Mouse (Mus musculus) adrenal gland, postnatal 4 days (tissue): Measurements from ENCODE around the gene Tgfbr1. TPM values are rescaled to one million over a fixed set of nuclear protein-coding genes. Genes with fewer than 3 reads are reported as not detected.
A peak's percentile ranks its signal among the peaks of the same experiment; 100 is the strongest.

Experiments used
- DNase-seq, 2 experiments: peaks; one replicate each; pipeline ENCODE4 v3.0.0; 2021 to 2022; ENCODE audit warnings: low spot score in 2 of 2, mixed read lengths in 2 of 2
- long read RNA-seq, 2 experiments: library from polyadenylated mRNA; stranded (forward); transcript quantifications; one replicate each; pipeline ENCODE4 v2.0.0; 2021
- total RNA-seq, 2 experiments: library from RNA; stranded (reverse); gene quantifications; 2 replicates each; pipeline ENCODE4 v1.2.3; 2021

The Tgfbr1 gene
- total RNA-seq = 10 to 100 TPM; 38.0 to 44.0 TPM
- long read RNA-seq, experiment 1, full-length matches to known transcripts = 1 of 3 reads
- long read RNA-seq, experiment 1, partial matches to known transcripts = 2 of 3 reads
- long read RNA-seq, experiment 1, other reads (novel, unspliced or antisense) = 0 of 3 reads
- long read RNA-seq, experiment 2, full-length matches to known transcripts = 13 of 24 reads
- long read RNA-seq, experiment 2, partial matches to known transcripts = 5 of 24 reads
- long read RNA-seq, experiment 2, other reads (novel, unspliced or antisense) = 6 of 24 reads

DNA sequence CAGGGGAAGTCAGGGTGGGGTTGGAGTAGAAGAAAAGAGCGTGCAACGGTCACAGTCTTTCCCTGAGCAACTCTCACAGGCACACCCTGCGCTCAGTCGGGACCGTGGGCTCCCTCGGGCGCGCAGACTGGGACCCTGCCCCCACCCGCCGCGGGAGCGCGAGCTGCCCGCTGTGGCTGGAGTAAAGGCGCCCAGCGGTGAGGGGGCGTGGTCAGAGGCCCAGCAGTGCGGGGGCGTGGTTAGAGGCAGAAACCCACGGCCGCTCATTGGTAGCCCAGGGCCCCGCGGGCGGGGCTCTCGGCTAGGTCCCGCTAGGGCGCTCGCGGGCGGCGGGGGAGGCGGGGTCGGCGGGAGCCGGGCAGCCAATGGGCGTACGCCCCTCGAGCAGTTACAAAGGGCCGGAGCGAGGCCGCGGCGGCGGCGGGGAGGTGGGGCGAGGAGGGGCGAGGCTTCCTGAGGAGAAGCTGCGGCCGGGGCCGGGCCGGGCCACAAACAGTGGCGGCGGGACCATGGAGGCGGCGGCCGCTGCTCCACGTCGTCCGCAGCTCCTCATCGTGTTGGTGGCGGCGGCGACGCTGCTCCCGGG, at the start of gene Tgfbr1:
Gene Tgfbr1, plus strand, starts transcription at position 420 of the 586 bp plus-strand sequence.
- peak; percentile 98 to 99 for DNase-seq

DNA sequence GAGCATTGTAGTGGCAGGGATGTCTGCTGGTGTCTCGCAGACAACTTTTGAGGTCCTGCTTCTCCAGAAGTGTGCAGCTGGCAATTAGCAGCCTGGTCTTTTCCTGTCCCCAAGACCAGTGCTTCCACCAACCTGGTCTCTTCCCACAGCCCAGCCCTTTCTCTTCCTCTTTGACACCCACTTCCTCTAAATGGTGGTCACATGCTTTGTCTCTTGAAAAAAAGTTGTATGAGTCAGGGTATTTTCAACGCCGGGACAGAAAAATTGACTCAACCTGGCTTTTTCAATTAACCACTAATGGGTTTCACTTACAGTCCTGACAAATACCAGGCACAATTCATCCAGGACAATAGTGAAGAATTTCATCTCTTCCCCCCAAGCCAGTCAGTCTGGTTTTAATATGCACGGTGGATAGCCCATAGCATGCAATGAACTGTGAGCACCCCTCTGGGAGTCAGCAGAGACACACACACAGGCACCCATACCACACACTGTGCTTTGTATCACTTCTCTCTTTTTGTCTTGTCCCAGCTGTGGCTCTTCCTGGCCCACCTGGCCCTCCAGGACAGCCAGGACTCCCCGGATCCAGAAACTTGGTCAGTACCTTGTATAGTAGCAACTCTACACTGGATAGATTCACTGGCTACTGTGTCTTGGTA, 49.6 kb upstream of the Tgfbr1 start:
- DNase-seq = no peak

DNA sequence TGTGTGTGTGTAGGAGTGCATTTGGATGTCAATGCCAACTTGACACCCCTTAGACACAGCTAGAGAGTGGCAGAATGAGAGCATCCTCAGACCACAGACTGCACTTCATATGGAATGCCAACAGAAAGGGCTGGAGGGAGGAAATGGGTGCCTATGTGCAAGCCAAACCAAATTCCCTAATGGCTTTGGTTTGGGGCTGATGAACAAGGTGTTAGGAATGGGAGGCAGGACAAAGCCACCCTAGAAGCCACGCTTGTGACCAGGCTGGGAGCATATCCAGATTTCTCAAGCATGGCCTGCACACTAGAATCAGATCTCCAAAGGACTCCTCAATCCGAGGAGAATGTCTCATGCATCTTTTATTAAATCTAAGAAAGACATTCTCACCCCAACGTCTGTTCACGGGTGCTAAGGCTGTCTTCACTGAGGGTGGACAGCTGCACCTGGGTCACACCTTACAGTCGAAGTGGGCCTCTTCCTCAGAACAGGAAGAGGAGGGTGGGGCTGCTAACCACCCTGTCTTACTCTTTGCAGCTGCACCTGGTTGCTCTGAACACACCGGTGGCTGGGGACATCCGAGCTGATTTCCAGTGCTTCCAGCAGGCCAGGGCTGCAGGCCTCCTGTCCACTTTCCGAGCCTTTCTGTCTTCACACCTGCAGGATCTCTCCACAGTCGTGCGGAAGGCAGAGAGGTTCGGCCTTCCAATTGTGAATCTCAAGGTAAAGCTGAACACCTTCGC, 43.0 kb upstream of the Tgfbr1 start:
- DNase-seq = no peak

DNA sequence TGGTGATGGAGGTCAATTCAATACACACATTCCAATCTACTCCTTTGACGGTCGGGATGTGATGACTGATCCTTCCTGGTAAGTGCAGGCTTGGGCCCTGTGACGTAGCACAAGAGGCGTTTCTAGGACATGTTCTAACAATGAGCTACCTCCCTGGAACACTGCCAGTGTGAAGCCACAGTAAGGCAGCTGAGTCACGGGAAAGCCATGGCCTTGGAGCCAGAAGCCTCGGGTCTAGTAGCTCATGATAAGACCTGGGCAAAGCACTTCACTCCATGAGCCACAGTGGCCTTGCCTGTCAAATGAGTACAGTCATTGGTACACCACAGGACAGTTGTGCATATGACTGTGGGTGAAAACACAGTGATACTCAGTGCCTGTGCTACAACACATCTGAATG, 42.2 kb upstream of the Tgfbr1 start:
- DNase-seq = peak; percentile 40 to 75

DNA sequence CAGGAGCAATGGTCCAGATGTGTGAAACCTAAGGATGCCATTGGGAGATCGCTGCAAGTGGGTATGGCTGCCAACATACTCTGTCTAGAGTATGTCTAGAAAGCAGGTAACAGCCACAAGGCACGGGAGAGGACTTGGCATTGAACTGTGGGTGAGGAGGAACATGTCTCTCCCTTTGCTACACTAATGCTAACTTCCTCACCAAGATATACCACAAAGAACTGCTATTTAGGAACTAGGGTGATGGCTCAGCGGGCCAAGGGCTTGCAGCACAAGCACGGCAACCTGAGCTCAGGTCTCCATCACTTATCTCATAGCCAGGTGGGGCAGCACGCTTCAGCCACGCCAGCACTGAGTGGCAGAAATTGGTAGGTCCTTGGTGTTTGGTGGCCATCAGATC, 41.6 kb upstream of the Tgfbr1 start:
- no peak for DNase-seq

DNA sequence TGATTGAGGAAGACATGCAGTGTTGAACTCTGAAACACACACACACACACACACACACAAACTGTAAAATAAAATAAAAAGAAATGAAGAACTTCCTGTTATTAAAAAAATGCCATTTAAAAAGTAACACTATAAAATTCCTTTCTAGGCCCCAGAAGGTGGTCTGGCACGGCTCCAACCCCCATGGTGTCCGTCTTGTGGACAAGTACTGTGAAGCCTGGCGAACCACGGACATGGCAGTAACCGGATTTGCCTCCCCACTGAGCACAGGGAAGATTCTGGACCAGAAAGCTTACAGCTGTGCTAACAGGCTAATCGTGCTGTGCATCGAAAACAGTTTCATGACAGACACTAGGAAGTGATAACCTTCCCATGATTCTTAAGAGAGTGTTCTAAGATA, 41.1 kb upstream of the Tgfbr1 start:
- no peak for DNase-seq

DNA sequence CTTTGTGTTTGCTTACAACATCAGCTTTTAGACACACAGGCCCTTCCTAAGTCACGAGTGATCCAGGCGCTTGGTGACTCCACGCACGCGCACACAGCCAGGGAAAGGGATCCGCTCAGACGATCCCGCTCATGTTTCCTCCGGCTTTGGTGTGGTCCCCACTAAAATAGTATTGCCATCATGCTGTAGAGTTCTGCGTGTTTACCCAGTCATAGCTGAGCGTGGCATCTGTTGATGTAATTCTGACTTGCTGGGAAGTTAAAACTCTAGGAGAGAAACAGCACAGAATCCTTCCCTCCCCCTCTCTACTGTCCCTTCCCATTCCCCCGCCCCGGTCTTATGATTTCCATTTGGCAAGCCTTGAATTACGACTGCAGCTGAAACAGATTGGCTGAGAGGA, 40.3 kb upstream of the Tgfbr1 start:
- no peak for DNase-seq

DNA sequence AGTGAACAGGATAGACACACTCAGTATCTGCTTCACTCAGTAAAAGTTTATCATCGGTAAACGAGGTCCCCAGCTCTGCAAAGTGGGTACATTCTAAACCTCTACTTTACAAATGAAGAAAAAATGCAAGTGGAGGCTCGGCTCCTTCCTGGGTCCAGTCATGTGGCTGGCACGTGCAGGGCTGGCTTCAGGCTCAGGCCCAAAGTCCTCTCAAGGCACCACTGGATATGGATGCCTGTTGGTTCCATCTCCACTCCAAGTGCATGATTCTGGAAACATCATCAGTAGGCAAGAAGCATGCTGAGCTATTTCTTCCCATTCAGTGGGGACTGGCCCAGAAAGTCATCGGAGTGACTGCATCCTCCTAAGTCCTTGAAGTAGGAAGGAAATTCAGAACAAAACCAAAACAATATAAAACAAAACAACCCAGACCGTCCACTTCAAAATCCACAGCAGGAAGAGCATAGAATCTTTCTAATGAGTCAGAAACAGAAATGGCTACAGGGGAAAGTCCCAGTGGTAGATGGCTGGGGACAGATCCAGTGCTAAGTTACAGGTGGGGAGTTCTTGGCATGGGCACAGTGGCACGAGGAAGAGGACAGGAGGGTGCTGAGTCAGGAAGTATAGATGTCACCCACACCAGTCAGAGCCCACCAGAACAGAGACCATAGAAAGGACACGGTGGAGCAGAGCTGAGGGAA, 39.2 kb upstream of the Tgfbr1 start:
- DNase-seq = no peak

DNA sequence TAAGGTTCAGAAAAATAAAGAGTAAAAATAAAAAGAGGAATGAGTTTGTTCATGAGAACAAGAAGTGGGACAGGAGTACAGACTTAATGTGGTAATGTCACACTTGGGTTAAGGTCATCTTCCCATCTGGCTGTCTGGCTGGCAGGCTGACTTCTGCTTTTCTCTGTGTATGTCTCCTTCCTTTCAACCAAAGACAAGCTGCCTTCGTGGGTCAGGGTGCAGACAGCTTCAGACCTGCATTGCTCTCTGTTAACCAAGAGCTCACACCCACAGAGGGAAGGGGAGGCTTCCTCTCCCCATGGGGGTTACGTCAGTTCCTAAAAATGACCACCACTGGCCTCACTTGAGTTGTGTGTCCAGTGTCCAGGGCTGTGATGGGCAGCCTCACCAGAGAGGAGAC, 37.6 kb upstream of the Tgfbr1 start:
- DNase-seq = no peak

DNA sequence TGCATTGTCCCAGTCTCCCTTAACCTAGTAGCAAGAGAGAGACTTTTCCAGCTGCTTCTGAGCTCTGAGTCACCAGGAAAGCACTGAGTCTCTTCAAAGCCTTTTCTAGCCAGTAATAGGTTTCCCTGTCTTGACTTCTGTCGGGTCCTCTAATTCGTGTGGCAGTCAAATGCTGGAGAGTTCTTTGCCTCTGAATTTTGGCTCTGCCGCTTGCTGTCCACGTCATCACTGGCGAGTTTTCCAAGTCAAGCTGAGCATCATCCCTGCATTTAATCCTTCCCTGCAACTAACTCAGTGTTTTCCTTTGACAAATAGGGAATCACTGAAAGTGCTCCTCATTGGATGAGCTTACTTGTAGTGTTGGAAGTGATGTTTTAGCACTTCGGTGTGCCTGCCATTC, 36.6 kb upstream of the Tgfbr1 start:
- DNase-seq = no peak

DNA sequence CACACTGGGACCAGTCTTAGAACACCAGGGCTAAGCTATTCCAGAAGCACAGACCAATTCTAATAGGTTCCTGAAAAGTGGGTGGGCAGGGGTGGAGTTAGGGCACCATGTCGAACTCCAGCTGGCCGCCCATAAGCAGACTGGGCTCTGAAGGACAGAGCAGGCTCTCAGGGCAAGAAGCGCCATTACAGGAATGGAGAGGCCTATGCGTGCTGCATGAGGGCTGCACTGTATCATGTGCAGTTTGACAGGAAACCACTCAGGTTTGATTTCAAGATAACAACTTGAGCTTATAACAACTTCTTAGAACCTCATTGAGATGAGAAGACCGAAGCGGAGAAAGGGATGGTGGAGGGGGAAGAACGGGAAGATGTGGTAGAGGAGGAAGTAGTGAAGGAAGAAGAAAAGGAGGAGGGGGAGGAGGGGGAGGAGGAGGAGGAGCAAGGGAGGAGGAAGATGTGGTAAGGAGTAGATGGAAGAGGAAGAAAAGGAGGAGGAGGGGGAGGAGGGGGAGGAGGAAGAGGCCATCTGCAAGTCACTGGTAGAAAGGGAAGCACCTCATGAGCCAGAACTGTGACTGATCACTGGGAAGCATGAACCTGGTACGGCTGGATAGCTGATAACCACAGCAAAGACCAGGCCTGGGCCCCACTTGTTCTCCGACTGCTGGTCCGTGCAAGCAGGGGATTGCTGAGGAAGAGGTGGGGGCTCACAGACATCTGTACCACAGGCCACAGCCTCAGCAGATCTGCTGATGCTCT, 33.3 kb upstream of the Tgfbr1 start:
- no peak for DNase-seq

DNA sequence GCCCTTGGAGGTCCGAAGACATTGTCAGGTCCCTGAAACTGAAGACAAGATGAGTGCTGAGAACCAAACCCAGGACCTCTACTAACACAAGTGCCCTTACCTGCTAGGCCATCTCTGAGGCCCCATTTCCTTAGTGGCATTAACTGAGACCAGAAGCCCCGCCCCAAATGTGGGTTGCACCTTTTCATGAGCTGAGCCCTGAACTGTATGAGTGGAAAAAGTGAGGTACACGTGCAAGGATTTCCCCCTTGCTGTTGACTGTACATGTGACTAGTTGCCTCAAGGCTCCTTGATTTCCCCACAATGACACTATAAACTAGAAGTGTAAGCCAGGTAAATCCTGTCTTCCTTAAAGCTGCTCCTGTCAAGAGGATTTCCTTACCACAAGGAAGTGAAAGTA, 30.7 kb upstream of the Tgfbr1 start:
- no peak for DNase-seq

DNA sequence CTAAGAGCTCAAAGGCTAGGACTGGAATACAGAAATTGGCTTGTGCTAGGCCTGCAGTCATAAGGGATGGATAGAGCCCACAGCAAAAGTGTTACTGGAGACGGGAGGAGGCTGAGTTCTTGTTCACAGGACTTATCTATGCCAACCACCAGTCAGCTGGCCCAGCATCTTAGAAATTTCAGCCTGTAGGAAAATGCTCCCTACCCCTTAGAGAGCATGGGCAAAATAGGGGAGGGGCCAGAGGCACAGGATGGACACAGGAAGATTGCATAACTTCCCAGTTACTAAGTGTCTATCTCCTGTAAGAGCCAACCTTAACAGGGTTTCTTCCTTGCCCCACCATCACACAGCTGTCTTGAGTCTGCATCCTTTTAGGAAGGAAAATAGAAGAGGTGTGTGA, 28.8 kb upstream of the Tgfbr1 start:
- DNase-seq = no peak

DNA sequence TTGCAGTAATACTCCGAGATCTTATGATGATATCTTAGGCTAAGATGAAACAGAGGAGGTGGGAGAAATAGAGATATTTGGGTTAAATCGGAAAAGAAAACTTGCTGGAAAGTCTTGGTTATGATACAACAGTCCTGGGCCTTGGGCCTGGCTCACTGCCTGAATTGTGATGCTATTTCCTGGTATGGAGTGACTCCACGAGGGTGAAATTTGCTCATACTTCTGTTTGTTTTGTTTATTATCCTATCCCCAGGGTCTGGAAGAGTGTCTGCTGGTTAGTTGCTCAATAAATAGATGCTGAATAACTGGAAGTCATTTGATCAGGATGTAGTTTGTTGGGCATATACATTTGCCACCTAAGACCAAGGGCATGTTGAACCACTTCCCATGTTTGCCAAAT, 25.2 kb upstream of the Tgfbr1 start:
- no peak for DNase-seq

DNA sequence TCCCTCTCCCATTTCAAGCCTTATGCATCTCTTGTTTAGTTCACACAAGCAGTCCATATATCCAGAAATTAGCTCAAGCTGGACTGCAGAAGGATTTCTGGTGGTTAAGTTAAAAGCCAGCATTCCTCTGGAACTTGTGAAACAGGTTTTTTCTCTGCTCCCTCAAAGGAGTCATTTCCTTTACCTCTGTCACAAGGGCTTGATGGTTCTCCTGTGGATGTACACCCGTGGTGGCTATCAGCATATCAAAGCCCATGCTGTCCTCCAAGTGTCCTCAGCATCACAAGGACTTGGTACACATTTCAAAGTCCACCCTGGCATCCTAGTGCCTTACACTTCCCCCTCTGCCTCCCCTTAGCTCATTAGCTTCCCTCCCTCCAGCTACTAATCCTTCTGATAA, 23.7 kb upstream of the Tgfbr1 start:
- no peak for DNase-seq

DNA sequence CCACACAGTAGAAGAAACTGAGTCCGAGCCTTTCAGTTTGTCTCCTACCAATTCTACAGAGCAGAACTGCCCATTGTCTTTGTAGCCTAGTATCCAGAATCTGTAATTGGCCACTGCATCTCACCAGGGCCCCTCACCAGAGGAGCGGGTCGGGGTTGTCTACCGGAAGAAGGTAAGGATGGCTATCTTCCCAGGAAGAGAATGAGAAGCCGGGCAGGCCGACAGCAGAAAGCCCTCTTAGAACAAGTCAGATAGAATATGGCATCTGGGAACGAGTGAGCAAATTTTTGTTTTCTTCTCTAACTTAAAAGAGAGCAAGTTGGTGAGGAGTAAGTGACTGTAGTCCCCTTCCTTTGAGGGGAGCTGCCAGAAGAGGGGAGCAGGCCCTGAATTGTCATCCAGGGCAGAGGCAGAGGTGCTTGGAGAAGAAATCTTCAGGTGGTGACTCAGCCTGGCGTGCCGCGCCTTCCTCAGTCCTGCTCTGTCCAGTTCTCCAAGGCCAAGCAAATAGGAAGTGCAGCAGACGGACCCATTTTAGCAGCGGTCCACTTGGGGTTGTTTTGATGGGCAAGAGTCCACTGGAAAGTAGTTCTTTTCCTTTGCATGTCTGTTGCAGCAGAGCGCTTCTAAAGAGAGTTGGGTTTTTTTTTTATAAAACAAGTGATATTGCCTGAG, 22.5 kb upstream of the Tgfbr1 start:
- DNase-seq = no peak

DNA sequence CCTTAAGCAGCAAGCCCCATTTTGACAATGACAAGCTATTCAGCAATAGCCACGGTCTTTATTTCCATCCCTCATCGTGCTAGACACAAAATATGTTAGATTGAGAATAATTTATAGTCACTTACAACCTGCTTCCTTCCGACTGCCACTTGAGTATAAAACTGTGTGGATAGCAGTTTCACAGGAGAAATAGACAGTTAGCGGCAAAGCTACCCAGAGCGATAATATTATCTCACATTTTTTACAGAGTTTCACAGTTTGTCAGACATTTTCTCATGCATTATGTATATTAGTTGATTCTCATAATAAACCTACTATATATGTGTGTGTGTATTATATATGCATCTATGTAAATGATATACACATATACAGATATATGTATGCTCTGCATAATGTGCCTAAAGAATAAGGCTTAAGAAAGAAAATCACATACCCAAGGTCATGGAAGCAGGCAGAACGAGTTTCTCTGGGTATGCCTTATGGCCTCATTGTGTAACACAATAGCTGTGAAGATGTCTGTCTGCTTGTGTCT, 20.1 kb upstream of the Tgfbr1 start:
- no peak for DNase-seq

DNA sequence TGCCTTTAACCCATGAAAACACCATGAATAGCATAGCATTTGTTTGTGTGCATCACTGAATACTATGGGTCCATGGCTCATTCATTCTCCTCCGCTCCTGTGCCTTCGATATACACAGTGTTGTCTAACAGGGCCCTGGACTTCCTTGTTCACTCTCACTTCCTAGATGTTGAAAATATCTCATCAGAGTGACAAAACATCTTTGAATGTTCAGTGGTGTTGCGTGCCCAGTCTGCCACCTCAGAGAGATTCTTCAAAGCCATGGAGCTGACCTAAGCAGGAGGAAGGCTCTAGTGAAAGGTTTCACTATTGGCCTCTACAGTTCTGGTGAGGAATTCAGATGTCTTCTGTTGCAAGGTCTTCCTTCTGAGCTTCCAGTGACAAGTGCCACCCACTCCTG, 19.5 kb upstream of the Tgfbr1 start:
- DNase-seq = no peak

DNA sequence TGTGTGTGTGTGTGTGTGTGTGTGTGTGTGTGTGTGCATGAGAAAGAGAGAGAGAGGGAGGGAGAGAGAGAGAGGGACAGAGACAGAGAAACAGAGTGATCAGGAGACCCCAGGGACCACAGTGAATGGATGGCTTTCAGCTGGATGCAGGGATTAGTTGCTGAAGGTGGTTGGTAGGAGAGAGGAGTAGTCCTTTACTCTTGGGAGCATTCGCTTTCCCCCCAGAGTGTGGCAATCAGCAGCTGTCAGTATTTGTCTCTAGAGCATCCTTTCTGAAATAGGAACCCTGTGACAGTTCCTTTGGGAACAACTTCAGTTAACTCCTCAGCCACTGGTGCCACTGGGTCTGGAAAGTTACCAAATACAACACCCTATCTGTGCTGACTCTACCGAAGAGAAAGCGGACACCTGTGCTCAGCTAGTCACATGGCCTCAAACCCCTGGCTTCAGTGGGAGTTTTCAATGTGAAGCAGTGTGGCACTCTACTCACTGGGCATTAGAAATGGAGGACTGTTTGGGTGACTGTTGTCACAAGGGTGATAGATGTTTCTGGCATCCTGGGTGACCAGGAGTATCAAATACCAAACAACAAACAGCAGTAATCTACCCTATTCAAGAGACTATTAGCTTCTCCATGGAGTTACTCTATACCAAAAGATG, 16.0 kb upstream of the Tgfbr1 start:
- DNase-seq = no peak
